Mouse (Mus musculus) liver, embryonic 18 days (tissue): Measurements from ENCODE around the gene Olfr267. TPM values are rescaled to one million over a fixed set of nuclear protein-coding genes. Genes with fewer than 3 reads are reported as not detected.

Experiments used
- polyA plus RNA-seq: library from polyadenylated mRNA; depleted of rRNA; stranded (reverse); fragments of >200 nt; gene quantifications from 2 replicates; pipeline ENCODE4 v1.2.3, GENCODE M21; 2012; rRNA removed

Olfr267 gene
- 0.03 TPM in 1 of 2 replicates, not detected in the other for polyA plus RNA-seq

DNA sequence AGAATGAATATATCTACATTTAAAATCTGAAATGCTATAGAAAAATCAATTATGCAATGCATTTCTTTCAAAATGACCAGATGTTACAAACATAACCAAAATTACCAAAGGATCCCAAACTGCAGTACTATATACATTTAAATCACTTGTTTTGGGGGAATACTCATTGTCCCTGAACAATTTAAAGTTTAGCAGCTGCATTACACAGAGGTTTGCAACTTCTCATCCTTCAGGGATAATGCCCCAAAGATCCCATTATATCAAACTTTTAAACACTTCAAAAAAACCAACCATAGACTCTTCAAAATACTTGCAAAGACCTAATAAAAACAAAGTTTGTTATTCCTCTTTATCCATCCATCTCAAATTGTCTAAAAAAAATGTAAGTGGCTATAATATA, at the start of gene Olfr267:
Gene Olfr267 (minus strand): TSS at position 101 of the 400 bp plus-strand sequence.

Other genes starting within 250 kb of the Olfr267 start
- gene Lpar1, start 233.8 kb downstream of the Olfr267 start, polyA plus RNA-seq: 1.6 and 1.7 TPM in 2 replicates
- 8.6 TPM in 2 replicates for gene Ecpas, start 125.0 kb upstream of the Olfr267 start, polyA plus RNA-seq
- gene Zkscan16, start 155.9 kb upstream of the Olfr267 start, polyA plus RNA-seq: 0.07 and 0.13 TPM in 2 replicates
- gene Ptgr1, start 199.4 kb upstream of the Olfr267 start, polyA plus RNA-seq: 6.6 and 7.4 TPM in 2 replicates
- 3.5 and 3.6 TPM in 2 replicates for gene Dnajc25, start 207.3 kb upstream of the Olfr267 start, polyA plus RNA-seq
- not detected in 2 replicates for gene Gm20503, start 215.5 kb upstream of the Olfr267 start, polyA plus RNA-seq
- gene Gng10, start 247.4 kb upstream of the Olfr267 start, polyA plus RNA-seq: 10.5 and 11.0 TPM in 2 replicates